Mouse (Mus musculus) spleen, adult 2 months (tissue): Measurements from ENCODE around the gene Atp1a2.

Experiments
- CTCF ChIP-seq: fragments of 200-500 bp; IDR thresholded peaks from 2 replicates; pipeline ENCODE4 v1.5.1; 2011; ENCODE audit warnings: mild to moderate bottlenecking, inconsistent platforms; ENCODE audit not compliant: insufficient read depth, insufficient read length, insufficient replicate concordance; ENCODE audit errors: extremely low read depth
- POLR2A ChIP-seq: fragments of 200-500 bp; IDR thresholded peaks from 2 replicates; pipeline ENCODE4 v1.6.1; 2011; ENCODE audit warnings: low read depth, low read length, inconsistent platforms

- TF ChIP-seq CTCF (no peak), POLR2A (no peak)
Measured at GRCm38 (mm10) chr1:172333512-172333911, 35.6 kb upstream of the Atp1a2 start.
